Comparison of ENCODE assay signal across 9 mouse cellular contexts in the genomic region with DNA sequence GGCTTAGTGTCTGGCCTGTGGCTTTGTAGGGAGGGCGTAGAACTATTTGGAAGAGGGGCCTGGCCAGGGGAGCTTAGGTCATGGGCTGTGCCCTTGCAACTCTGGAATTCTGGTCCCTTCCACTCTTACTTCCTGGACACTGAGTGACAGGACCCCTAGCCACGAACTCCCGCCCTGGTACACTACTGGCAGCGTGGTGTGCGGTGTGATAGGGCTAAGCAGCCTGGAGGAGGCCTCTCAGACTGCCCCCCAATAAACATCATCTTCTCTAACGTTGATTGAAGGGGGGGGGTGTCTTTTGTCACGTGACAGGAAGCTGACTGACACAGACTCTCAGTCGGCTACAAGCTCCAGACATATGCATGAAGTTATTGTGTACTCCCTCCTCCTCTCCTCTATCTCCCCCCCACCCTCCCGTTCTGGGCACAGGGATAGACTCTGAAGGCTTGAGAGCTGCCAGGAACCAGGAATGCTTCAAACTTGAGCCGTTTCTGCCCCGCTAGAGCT. TPM values are rescaled to one million over a fixed set of nuclear protein-coding genes. Genes with fewer than 3 reads are reported as not detected.
DNase-seq lines count a peak whose midpoint lies in the region; ATAC-seq lines count a peak whose summit lies in the region.
"Had no signal": no experiment of that assay in that cellular context is flagged by ENCODE, and none has a peak within 500 bp of the region (broad histone marks: within the 10 kb centered on the region; RNA-seq: fewer than 3 reads in every experiment).

No protein-coding gene starts in this region.

- H3K9me3 ChIP-seq in neural tube, embryonic 14.5 days (ENCODE audit: control insufficient read depth, low read length) = no peaks in the 10 kb centered on the region
- H3K9me3 ChIP-seq in neural tube, embryonic 15.5 days (replicated peaks) = no peaks in the 10 kb centered on the region
- H3K9me3 ChIP-seq in heart, embryonic 14.5 days (ENCODE audit: control insufficient read depth, low read length) = peaks cover 9% of the 10 kb centered on the region; the same call in 1 of the 2 replicates
- H3K9me3 ChIP-seq in liver, embryonic 15.5 days (replicated peaks) = no peaks in the 10 kb centered on the region
- H3K9me3 ChIP-seq: midbrain, embryonic 12.5 days had no signal

- peak; percentile 46 to 50 for DNase-seq in thymus, postnatal 10 days (ENCODE audit: low spot score in 2 of 2)
- DNase-seq in cerebellum, postnatal 4 days (ENCODE audit: low spot score in 2 of 2) = no peak
- no peak for DNase-seq in testis, postnatal 10 days (ENCODE audit: low spot score)
- no peak for DNase-seq in right cerebral cortex, postnatal 10 days (ENCODE audit: low spot score in 2 of 2)

- ATAC-seq in neural tube, embryonic 14.5 days (ENCODE audit: low read depth) = 0 out of 2 replicates have a peak, but pooled peaks have one; percentile 31
- no peak for ATAC-seq in neural tube, embryonic 15.5 days (ENCODE audit: low FRiP score)
- peak; percentile 75 for ATAC-seq in heart, embryonic 14.5 days (ENCODE audit: insufficient number of reproducible peaks, insufficient read depth, low FRiP score, low read depth)
- ATAC-seq in liver, embryonic 15.5 days (ENCODE audit: insufficient read depth) = peak; percentile 54

- H3K4me2 ChIP-seq in neural tube, embryonic 14.5 days (ENCODE audit: low read depth, low read length) = no peak overlapping the region
- H3K4me2 ChIP-seq in neural tube, embryonic 15.5 days = no peak overlapping the region; the same call in 1 of the 2 replicates
- H3K4me2 ChIP-seq in heart, embryonic 14.5 days (ENCODE audit: low read length) = peak overlapping the region; percentile 47
- H3K4me2 ChIP-seq in liver, embryonic 15.5 days = peak overlapping the region; percentile 39
- H3K4me2 ChIP-seq: midbrain, embryonic 12.5 days had no signal

- H3K36me3 ChIP-seq in neural tube, embryonic 14.5 days (ENCODE audit: control insufficient read depth, insufficient read depth, low read length) = no peaks in the 10 kb centered on the region
- H3K36me3 ChIP-seq in neural tube, embryonic 15.5 days = no peaks in the 10 kb centered on the region
- no peaks in the 10 kb centered on the region; the same call in 1 of the 2 replicates for H3K36me3 ChIP-seq in heart, embryonic 14.5 days (ENCODE audit: control insufficient read depth, insufficient read depth, low read length)
- no peaks in the 10 kb centered on the region for H3K36me3 ChIP-seq in liver, embryonic 15.5 days (replicated peaks)
- H3K36me3 ChIP-seq: midbrain, embryonic 12.5 days had no signal

- H3K27me3 ChIP-seq in neural tube, embryonic 14.5 days (ENCODE audit: control insufficient read depth, insufficient read depth, low read length) = no peaks in the 10 kb centered on the region
- H3K27me3 ChIP-seq in neural tube, embryonic 15.5 days (replicated peaks) = no peaks in the 10 kb centered on the region
- H3K27me3 ChIP-seq in heart, embryonic 14.5 days (ENCODE audit: control insufficient read depth, insufficient read depth, low read length) = no peaks in the 10 kb centered on the region
- H3K27me3 ChIP-seq in liver, embryonic 15.5 days = no peaks in the 10 kb centered on the region
- H3K27me3 ChIP-seq: midbrain, embryonic 12.5 days had no signal

- no peak overlapping the region for H3K27ac ChIP-seq in neural tube, embryonic 14.5 days (ENCODE audit: low read depth, low read length)
- no peak overlapping the region for H3K27ac ChIP-seq in neural tube, embryonic 15.5 days (replicated peaks)
- peak overlapping the region; percentile 72 to 78 for H3K27ac ChIP-seq in heart, embryonic 14.5 days (replicated peaks in 1 of 2; ENCODE audit: control insufficient read depth in 1 of 2, insufficient read depth in 1 of 2, low read depth in 2 of 2, low read length in 2 of 2)
- H3K27ac ChIP-seq in liver, embryonic 15.5 days (replicated peaks) = no peak overlapping the region
- H3K27ac ChIP-seq: midbrain, embryonic 12.5 days had no signal

- no peaks in the 10 kb centered on the region for H3K4me1 ChIP-seq in neural tube, embryonic 14.5 days (ENCODE audit: control insufficient read depth, insufficient read depth, low read length)
- peaks cover 4% of the 10 kb centered on the region; the same call in 1 of the 2 replicates for H3K4me1 ChIP-seq in neural tube, embryonic 15.5 days
- H3K4me1 ChIP-seq in heart, embryonic 14.5 days (ENCODE audit: control insufficient read depth in 2 of 2, insufficient read depth in 2 of 2, low read length in 2 of 2) = peaks cover 8 to 14% of the 10 kb centered on the region in 2 experiments
- H3K4me1 ChIP-seq in liver, embryonic 15.5 days (replicated peaks) = peaks cover 11% of the 10 kb centered on the region; the same call in 1 of the 2 replicates

- no peak overlapping the region for H3K4me3 ChIP-seq in neural tube, embryonic 14.5 days (ENCODE audit: low read depth, low read length)
- no peak overlapping the region for H3K4me3 ChIP-seq in neural tube, embryonic 15.5 days (replicated peaks)
- 0 out of 4 replicates have a peak overlapping the region, but pooled peaks of 1 of the 2 experiments have one; percentile 8 for H3K4me3 ChIP-seq in heart, embryonic 14.5 days (ENCODE audit: control insufficient read depth in 1 of 2, insufficient read depth in 1 of 2, low read depth in 1 of 2, low read length in 2 of 2)
- peak overlapping the region; percentile 2; the same call in 1 of the 2 replicates for H3K4me3 ChIP-seq in liver, embryonic 15.5 days (replicated peaks)
- H3K4me3 ChIP-seq: midbrain, embryonic 12.5 days had no signal

- WGBS in neural tube, embryonic 14.5 days = 74% methylated on average over 11 of the region's 11 CpGs
- 67% methylated on average over 11 of the region's 11 CpGs for WGBS in neural tube, embryonic 15.5 days
- 27% methylated on average over 11 of the region's 11 CpGs for WGBS in heart, embryonic 14.5 days
- WGBS in liver, embryonic 15.5 days (ENCODE audit: insufficient replicate concordance) = 23% methylated on average over 11 of the region's 11 CpGs

- no peak overlapping the region for H3K9ac ChIP-seq in neural tube, embryonic 14.5 days (replicated peaks; ENCODE audit: low read depth, low read length)
- H3K9ac ChIP-seq in neural tube, embryonic 15.5 days (replicated peaks) = no peak overlapping the region
- peak overlapping the region; percentile 41; the same call in 1 of the 2 replicates for H3K9ac ChIP-seq in heart, embryonic 14.5 days (ENCODE audit: low read length)
- no peak overlapping the region for H3K9ac ChIP-seq in liver, embryonic 15.5 days
- H3K9ac ChIP-seq: midbrain, embryonic 12.5 days had no signal

RNA-seq across cellular contexts. Expression of a gene that starts 21.4 kb away (rescaled TPM):
- 39.5 and 45.9 TPM in 2 replicates for polyA plus RNA-seq in neural tube, embryonic 14.5 days (2014; fragmentation: Nextera tagmentation; extraction: Ambion mirVana)
- 58.7 and 75.5 TPM in 2 replicates for polyA plus RNA-seq in neural tube, embryonic 15.5 days (2015; fragmentation: Nextera tagmentation; extraction: Ambion mirVana)
- polyA plus RNA-seq in heart, embryonic 14.5 days (2014; fragmentation: Nextera tagmentation; extraction: Ambion mirVana) = 42.8 and 49.4 TPM in 2 replicates
- 38.8 and 42.1 TPM in 2 replicates for polyA plus RNA-seq in liver, embryonic 15.5 days (2015; fragmentation: Nextera tagmentation; extraction: Ambion mirVana)

RNA-seq across cellular contexts. Expression of a gene that starts 44.1 kb away (rescaled TPM):
- 47.8 and 67.6 TPM in 2 replicates for polyA plus RNA-seq in neural tube, embryonic 14.5 days (2014; fragmentation: Nextera tagmentation; extraction: Ambion mirVana)
- polyA plus RNA-seq in neural tube, embryonic 15.5 days (2015; fragmentation: Nextera tagmentation; extraction: Ambion mirVana) = 47.0 and 59.9 TPM in 2 replicates
- polyA plus RNA-seq in heart, embryonic 14.5 days (2014; fragmentation: Nextera tagmentation; extraction: Ambion mirVana) = 119 and 121 TPM in 2 replicates
- 16.1 and 17.0 TPM in 2 replicates for polyA plus RNA-seq in liver, embryonic 15.5 days (2015; fragmentation: Nextera tagmentation; extraction: Ambion mirVana)

Comparison
In these comparisons a context has a peak if more than half of its experiments do, and no peak if none do; other contexts are left out.
1. H3K27ac ChIP-seq: peak in heart, embryonic 14.5 days (2 of 2); none in neural tube, embryonic 14.5 days (single experiment), neural tube, embryonic 15.5 days (single experiment) and liver, embryonic 15.5 days (single experiment).
2. H3K4me2 ChIP-seq: peak in heart, embryonic 14.5 days (single experiment) and liver, embryonic 15.5 days (single experiment); none in neural tube, embryonic 14.5 days (single experiment) and neural tube, embryonic 15.5 days (single experiment).
3. DNase-seq: peak in thymus, postnatal 10 days (2 of 2); none in cerebellum, postnatal 4 days (0 of 2), testis, postnatal 10 days (single experiment) and right cerebral cortex, postnatal 10 days (0 of 2).